8 mouse cellular contexts compared by ENCODE assay signal in genomic region chr16:17771117-17771865, GRCm38 (mm10). TPM values are rescaled to one million over a fixed set of nuclear protein-coding genes. Genes with fewer than 3 reads are reported as not detected.
DNase-seq lines count a peak whose midpoint lies in the region; ATAC-seq and TF ChIP-seq lines count a peak whose summit lies in the region.
"Had no signal": no experiment of that assay in that cellular context is flagged by ENCODE, and none has a peak within 500 bp of the region (broad histone marks: within the 10 kb centered on the region; RNA-seq: fewer than 3 reads in every experiment).

No protein-coding gene starts in this region.

- intact Hi-C loops in heart, postnatal 10 days (cut with DNase I), result loop anchor here (5.0 kb wide), 1 partner anchor 41 kb away; no protein-coding TSS in a partner anchor

- peaks cover 62% of the 10 kb centered on the region for H3K36me3 ChIP-seq in heart, embryonic 10.5 days
- peaks cover 5% of the 10 kb centered on the region; the same call in 1 of the 2 replicates for H3K36me3 ChIP-seq in lung, postnatal 0 days (ENCODE audit: insufficient read depth, low read length)

- 83% methylated on average over 4 of the region's 4 CpGs for WGBS in heart, embryonic 10.5 days
- 62% methylated on average over 4 of the region's 4 CpGs for WGBS in lung, postnatal 0 days

- CTCF ChIA-PET in Patski (lab: Charles Lee), result interaction anchor here (1.7 kb wide), 1 partner anchor 41 kb away, joined by 6 read pairs; no protein-coding TSS in a partner anchor

- DNase-seq in heart, adult 8-10 months (ENCODE audit: low spot score), result peak; percentile 13
- no peak for DNase-seq in heart, embryonic 10.5 days (ENCODE audit: low spot score)
- DNase-seq in lung, postnatal 0 days (ENCODE audit: low spot score), result peak; percentile 29
- no peak for DNase-seq in lung, postnatal 14 days
- no peak for DNase-seq in Patski (ENCODE audit: low read depth, low spot score)
- DNase-seq in heart, postnatal 10 days, result peak; percentile 31 to 35
- no peak for DNase-seq in left cerebral cortex, adult 8-10 months (ENCODE audit: low spot score in 2 of 2)

- no peak overlapping the region for H3K27ac ChIP-seq in heart, embryonic 10.5 days
- H3K27ac ChIP-seq in lung, postnatal 0 days (ENCODE audit: low read length), result no peak overlapping the region
- H3K27ac ChIP-seq: hindbrain, embryonic 12.5 days had no signal

- no peak overlapping the region for H3K4me3 ChIP-seq in heart, embryonic 10.5 days
- no peak overlapping the region for H3K4me3 ChIP-seq in lung, postnatal 0 days (ENCODE audit: low read depth, low read length)
- H3K4me3 ChIP-seq: hindbrain, embryonic 12.5 days had no signal

- no peak overlapping the region for H3K9ac ChIP-seq in lung, postnatal 0 days (replicated peaks; ENCODE audit: low read depth)
- H3K9ac ChIP-seq: hindbrain, embryonic 12.5 days had no signal

- in situ Hi-C loops in Patski (cut with MboI; ENCODE audit: low pct_unique_long_range_greater_than_20kb), result loop anchor here (5.0 kb wide), 1 partner anchor 39 kb away; the partner anchor contains the start of gene Med15

- H3K4me2 ChIP-seq in lung, postnatal 0 days (replicated peaks; ENCODE audit: low read depth, low read length), result no peak overlapping the region
- H3K4me2 ChIP-seq: hindbrain, embryonic 12.5 days had no signal

- no peaks in the 10 kb centered on the region for H3K27me3 ChIP-seq in heart, embryonic 10.5 days (ENCODE audit: insufficient read depth, poor library complexity, severe bottlenecking)
- no peaks in the 10 kb centered on the region for H3K27me3 ChIP-seq in lung, postnatal 0 days (replicated peaks; ENCODE audit: insufficient read depth, low read length)
- H3K27me3 ChIP-seq in Patski, result no peaks in the 10 kb centered on the region
- H3K27me3 ChIP-seq: hindbrain, embryonic 12.5 days had no signal

- POLR2A ChIA-PET in Patski (lab: Charles Lee), result interaction anchor here (1.0 kb wide), 1 partner anchor 37 kb away, joined by 4 read pairs; no protein-coding TSS in a partner anchor

- TF ChIP-seq CTCF in lung, postnatal 0 days (IDR thresholded peaks at IDR 0.05), result peak; percentile 66
- peak; percentile 52 for TF ChIP-seq CTCF in Patski (IDR thresholded peaks at IDR 0.05)

- no peaks in the 10 kb centered on the region for H3K4me1 ChIP-seq in heart, embryonic 10.5 days
- no peaks in the 10 kb centered on the region for H3K4me1 ChIP-seq in lung, postnatal 0 days (ENCODE audit: insufficient read depth, low read depth, low read length)
- H3K4me1 ChIP-seq: hindbrain, embryonic 12.5 days had no signal

- TF ChIP-seq EP300 in lung, postnatal 0 days (IDR thresholded peaks at IDR 0.05), result no peak

- H3K9me3 ChIP-seq in heart, embryonic 10.5 days, result no peaks in the 10 kb centered on the region
- no peaks in the 10 kb centered on the region for H3K9me3 ChIP-seq in lung, postnatal 0 days (ENCODE audit: low read length)
- H3K9me3 ChIP-seq: hindbrain, embryonic 12.5 days had no signal

- ATAC-seq in lung, postnatal 0 days, result no peak
- ATAC-seq in Patski, result peak; percentile 35

RNA-seq across cellular contexts. Expression of gene Klhl22, which starts 11.9 kb away (rescaled TPM):
- total RNA-seq in heart, adult 8-10 months (2022), result 10 to 100 TPM; 18.8 to 23.0 (median 19.4) TPM
- polyA plus RNA-seq in heart, embryonic 10.5 days (2016; fragmentation: Nextera tagmentation; extraction: Ambion mirVana), result 47.2 and 55.4 TPM in 2 replicates
- polyA plus RNA-seq in lung, postnatal 0 days (2015; fragmentation: Nextera tagmentation; extraction: Ambion mirVana), result 25.4 and 29.8 TPM in 2 replicates
- 128 TPM for polyA plus RNA-seq in Patski (2021)
- 10 to 100 TPM; 26.9 to 27.6 TPM for total RNA-seq in heart, postnatal 10 days (2021)
- 100 to 1,000 TPM in 1 of 4 experiments, 10 to 100 TPM in 3; 82.2 to 105 (median 95.4) TPM for total RNA-seq in left cerebral cortex, adult 8-10 months (2022)

RNA-seq across cellular contexts. Expression of gene Scarf2, which starts 25.8 kb away (rescaled TPM):
- total RNA-seq in heart, adult 8-10 months (2022), result 1 to 10 TPM; 3.3 to 5.2 (median 4.4) TPM
- polyA plus RNA-seq in heart, embryonic 10.5 days (2016; fragmentation: Nextera tagmentation; extraction: Ambion mirVana), result 7.0 and 12.9 TPM in 2 replicates
- polyA plus RNA-seq in lung, postnatal 0 days (2015; fragmentation: Nextera tagmentation; extraction: Ambion mirVana), result 18.5 and 20.4 TPM in 2 replicates
- 60.3 TPM for polyA plus RNA-seq in Patski (2021)
- total RNA-seq in heart, postnatal 10 days (2021), result 10 to 100 TPM; 15.1 to 16.0 TPM
- 1 to 10 TPM; 4.1 to 4.3 (median 4.1) TPM for total RNA-seq in left cerebral cortex, adult 8-10 months (2022)

RNA-seq across cellular contexts. Expression of gene Med15, which starts 38.6 kb away (rescaled TPM):
- 10 to 100 TPM; 22.3 to 27.2 (median 23.0) TPM for total RNA-seq in heart, adult 8-10 months (2022)
- 45.4 and 48.0 TPM in 2 replicates for polyA plus RNA-seq in heart, embryonic 10.5 days (2016; fragmentation: Nextera tagmentation; extraction: Ambion mirVana)
- polyA plus RNA-seq in lung, postnatal 0 days (2015; fragmentation: Nextera tagmentation; extraction: Ambion mirVana), result 23.0 and 24.0 TPM in 2 replicates
- polyA plus RNA-seq in Patski (2021), result 69.1 TPM
- total RNA-seq in heart, postnatal 10 days (2021), result 10 to 100 TPM; 34.7 to 39.1 TPM
- 10 to 100 TPM; 66.4 to 74.0 (median 69.3) TPM for total RNA-seq in left cerebral cortex, adult 8-10 months (2022)

Comparison
In these comparisons a context has a peak if more than half of its experiments do, and no peak if none do; other contexts are left out.
1. DNase-seq: peak in heart, adult 8-10 months (single experiment), lung, postnatal 0 days (single experiment) and heart, postnatal 10 days (2 of 2); none in heart, embryonic 10.5 days (single experiment), lung, postnatal 14 days (single experiment), Patski (single experiment) and left cerebral cortex, adult 8-10 months (0 of 2).